Mouse (Mus musculus): ENCODE data around the gene Il4ra.
A peak's percentile ranks its signal among the peaks of the same experiment; 100 is the strongest.

Il4ra gene

DNA sequence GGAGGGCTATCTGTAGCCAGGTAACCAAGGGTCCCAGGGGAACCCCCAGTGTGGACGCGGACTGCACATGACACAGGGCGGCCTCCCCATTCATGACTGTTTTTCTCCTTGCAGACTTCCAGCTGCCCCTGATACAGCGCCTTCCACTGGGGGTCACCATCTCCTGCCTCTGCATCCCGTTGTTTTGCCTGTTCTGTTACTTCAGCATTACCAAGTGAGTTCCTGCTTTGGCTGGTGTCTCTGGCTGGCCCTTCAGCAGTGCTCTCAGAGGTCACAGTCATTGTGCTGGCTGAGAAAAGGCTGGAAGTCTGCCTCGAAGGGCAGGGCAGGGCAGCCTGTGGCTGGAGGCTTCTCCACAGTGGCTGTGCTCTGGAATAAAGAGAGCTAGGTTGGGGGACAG is 20.8 kb downstream of the Il4ra start:
- no peak for DNase-seq (ENCODE audit: low read depth, low spot score)

DNA sequence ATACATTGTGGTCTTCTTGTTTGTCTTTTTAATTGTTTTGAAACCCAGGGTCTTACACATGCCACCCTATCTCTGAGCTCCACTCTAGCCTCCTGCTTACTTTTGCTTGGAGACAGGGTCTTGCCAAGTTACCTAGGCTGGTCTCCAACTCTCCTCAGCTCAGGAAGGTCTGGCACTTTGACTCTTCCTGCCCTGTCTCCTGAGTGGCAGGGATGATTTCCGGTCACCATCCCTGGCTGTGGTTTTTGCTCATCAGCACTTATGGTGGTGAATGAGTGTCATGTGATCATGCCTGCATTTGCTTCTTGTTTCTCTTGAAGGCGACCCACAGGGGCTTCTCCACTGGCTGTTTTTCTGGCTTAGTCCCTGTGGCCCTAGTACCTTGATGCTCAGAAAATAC is 21.9 kb downstream of the Il4ra start:
- DNase-seq (ENCODE audit: low read depth, low spot score), result no peak

DNA sequence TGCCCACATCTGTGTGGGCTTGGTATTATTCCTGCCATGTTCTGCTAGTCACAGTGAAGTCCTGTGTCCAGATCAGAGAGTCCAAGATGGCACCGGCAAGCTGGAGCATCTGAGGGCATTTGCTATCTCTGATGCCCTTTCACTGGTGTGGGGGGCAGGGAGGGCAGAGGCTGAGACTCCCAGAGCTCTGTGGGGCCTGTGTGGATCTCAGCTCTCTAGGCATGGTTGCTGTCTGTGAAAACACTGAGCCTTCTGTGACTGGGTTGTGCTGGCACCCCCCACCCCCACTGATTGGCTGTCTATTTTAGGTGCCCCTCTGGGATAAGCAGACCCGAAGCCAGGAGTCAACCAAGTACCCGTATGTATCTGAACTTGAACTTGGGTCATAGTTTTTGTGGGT is 22.9 kb downstream of the Il4ra start:
- no peak for DNase-seq (ENCODE audit: low read depth, low spot score)

DNA sequence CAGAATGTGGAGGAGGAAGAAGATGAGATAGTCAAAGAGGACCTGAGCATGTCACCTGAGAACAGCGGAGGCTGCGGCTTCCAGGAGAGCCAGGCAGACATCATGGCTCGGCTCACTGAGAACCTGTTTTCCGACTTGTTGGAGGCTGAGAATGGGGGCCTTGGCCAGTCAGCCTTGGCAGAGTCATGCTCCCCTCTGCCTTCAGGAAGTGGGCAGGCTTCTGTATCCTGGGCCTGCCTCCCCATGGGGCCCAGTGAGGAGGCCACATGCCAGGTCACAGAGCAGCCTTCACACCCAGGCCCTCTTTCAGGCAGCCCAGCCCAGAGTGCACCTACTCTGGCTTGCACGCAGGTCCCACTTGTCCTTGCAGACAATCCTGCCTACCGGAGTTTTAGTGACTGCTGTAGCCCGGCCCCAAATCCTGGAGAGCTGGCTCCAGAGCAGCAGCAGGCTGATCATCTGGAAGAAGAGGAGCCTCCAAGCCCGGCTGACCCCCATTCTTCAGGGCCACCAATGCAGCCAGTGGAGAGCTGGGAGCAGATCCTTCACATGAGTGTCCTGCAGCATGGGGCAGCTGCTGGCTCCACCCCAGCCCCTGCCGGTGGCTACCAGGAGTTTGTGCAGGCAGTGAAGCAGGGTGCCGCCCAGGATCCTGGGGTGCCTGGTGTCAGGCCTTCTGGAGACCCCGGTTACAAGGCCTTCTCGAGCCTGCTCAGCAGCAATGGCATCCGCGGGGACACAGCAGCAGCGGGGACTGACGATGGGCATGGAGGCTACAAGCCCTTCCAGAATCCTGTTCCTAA is 24.0 kb downstream of the Il4ra start:
- no peak for DNase-seq (ENCODE audit: low read depth, low spot score)

DNA sequence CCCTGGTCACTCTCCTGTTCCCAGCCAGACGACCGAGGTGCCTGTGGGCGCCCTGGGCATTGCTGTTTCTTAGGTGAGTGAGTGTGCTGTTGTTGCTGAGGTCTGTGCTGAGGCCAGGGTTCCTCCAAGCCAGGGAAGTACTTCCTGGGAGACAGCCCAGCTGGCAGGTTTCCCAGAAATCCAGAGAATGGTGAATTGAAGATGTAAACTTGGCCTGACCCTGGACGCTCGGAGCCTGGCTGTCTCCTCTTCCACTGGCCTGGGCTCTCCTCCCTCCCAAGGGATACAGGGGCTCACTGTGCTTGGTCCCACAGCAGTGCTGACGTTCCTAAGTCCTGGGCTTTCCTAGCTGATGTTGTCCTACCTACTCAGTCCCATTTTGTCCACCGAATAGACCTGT is 25.1 kb downstream of the Il4ra start:
- DNase-seq (ENCODE audit: low read depth, low spot score), result no peak

DNA sequence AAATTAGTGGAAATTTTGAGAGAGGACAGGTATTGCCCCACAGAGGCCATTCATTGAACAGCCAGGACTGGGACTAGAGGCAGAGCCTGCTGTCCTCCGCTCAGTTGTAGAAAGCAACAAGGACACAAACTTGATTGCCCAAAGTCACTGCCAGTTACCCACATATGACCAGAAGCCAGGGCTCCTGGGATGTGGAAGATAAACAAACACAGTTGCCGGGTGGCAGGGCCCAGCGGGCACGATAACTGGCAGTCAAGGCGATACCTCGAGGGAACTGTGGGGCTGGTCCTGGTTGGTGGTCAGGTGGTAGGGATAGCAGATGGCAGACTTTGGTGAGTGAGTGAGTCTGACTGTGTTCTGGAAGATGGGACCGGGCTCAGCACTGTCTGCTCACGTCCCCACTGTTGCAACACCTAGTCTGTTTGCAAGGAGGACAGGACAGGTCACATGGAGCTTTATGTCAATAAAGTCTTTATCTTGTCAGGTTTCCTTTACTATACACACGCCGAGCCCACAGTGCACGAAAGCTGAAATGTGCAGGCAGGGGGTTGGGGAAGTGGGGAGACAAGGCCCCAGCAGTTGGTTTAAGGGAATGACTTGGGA is 25.7 kb downstream of the Il4ra start:
- no peak for DNase-seq (ENCODE audit: low read depth, low spot score)

DNA sequence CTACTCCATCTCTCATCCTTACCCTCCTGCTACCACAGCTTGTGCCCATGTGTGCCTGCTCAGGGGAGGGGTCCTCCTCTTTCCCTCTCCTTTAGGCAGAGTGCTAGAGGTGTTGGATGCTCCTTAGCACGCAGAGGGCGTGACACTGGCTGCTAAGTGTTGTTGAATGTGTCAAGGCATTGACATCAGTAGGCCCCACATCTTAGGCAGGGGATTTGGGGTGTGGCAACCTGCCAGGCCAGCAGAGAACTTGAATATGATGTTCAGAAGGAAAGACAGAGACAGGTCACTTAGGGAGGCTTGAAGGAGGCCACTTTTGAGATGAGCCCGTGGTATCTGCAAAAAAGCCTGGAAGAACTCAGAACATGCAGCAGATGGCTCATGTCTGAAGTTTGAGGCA is 26.2 kb downstream of the Il4ra start:
- DNase-seq (ENCODE audit: low read depth, low spot score), result no peak

DNA sequence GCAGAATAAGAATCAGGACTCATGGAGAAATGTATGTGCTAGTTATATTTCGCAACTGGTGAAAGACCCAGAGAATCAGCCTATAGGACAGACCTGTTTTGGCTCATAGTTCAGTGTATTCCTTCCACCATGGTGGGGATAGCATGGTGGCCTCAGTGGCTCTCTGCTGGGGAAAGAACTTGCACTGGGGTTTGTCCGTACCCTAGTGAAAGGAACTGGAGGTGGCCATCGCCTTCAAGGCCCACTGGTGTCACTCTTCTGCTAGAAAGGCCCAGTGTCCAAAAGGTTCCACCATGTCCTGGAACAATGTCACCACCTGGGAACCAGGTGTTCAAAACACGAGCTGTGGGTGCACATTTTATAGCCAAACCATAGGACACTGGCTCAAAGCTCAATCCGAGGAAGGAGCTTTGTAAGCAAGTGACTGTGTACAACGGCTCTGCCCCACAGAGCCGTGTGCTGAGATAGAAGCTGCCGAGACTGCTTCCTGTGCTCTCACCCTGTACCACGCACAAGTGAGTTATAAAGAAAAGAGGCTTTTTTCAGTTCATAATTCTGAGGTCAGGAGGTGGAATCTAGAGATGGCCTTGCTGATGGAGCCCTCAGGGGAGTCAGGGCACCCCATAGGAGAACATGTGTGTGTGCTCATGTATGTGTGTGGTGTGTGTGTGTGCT is 27.8 kb downstream of the Il4ra start:
- DNase-seq (ENCODE audit: low read depth, low spot score), result no peak

DNA sequence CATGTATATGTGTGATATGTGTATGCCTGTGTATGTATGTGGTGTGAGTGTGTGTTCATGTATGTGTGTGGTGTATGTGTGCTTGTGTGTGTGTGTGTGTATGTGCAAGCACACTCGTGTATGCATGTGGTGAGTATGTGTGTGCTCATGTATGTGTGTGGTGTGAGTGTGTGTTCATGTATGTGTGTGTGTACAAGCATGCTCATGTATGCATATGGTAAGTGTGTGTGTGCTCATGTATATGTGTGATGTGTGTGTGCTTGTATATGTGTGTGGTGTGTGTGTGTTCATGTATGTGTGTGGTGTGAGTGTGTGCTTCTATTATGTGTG is 28.3 kb downstream of the Il4ra start:
- DNase-seq (ENCODE audit: low read depth, low spot score), result no peak

DNA sequence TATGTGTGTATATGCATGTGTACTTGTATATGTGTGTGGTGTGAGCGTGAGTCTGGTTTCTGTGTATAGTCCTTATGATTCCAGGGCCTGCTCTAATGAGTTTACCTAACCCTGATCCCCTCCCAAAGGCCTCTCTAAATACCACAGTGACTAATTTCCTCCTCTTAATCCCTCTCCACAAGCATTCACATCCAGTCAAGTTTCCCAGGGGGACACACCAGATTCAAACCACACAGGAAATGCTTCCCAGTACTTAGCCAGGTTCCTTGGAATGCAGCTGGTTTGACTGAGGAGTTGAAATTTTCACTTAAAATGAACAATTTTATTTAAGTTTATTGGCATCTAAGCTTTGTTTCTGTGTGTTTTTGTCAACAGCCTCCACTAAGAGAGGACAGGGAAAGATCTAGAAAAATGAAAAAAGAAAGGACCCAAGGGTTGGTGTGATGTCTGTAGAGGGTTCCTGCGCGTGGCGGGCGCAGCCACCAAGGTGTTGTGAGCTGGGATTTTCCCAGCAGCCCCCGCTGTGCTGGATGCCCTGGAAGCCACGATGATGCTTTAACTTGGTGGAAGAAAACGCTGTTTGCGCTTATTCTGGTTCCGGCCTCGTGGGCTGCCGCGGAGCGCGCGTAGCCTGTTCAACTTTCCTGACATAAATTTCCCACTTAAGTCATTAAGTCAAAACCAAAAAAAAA is 28.9 kb downstream of the Il4ra start:
- no peak for DNase-seq (ENCODE audit: low read depth, low spot score)

DNA sequence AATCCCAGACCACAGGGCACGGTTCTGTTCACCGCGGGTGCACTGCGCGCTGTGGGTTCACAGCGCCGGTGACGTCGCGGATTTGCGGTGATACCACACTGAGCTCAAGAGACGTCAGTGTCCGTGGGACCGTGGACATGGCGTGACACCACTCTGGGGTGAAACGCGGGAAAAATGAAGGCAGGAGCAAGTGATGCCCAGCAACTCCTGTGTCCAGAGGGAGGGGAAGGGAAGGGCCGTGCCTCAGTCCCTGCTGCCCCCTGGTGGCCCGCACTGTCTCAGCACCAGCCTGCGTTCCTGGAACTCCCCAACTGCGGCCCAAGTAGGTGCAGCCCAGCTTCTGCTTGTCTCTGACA is 29.4 kb downstream of the Il4ra start:
- peak; percentile 85 for DNase-seq (ENCODE audit: low read depth, low spot score)

DNA sequence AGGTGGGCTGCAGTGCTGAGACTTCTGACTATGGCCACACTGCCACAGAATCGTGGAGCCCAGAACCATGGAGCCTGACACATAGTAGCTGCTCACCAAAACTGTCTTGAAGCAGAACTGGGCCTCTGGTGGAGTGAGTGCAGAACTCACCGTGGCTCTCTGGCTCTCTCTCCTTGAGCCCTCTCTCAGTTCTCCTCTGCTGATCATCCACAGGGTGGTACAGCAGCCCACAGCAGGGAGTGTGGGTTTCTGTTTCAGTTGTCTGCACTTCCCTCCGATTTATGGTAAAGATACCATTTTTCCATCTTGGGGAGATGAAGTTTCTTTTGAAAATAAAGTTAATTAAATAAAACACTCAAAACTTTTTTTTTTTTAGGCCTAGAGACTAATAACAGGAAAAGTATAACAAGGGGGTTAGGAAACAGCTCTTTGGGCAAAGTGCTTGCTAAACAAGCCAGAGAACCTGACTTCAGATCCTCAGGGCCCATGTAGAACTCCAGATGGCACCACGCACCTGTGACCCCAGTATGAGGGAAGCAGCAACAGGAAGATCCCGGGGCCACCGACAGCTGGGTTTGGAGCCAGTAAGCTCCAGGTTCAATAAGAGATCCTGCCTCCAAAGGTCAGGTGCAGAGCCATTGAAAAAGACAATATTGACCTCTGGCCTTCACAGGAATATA is 31.5 kb downstream of the Il4ra start:
- DNase-seq (ENCODE audit: low read depth, low spot score), result no peak

DNA sequence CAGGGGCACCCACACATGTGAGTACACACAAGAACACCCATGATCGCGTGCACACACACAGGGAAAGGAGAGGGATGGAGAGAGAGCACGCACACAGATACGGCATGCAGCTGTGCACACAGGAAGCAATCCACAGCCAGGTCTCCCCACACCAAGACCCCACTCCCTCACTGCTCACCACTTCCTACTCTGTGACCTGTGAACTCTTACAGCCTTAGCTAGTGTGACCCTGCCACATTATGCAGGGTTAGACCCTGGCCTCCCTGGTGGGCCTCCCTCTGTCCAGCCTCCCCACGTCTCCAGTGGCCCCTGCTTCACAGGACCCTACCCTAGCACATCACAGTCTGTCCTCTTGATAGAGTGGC is 32.1 kb downstream of the Il4ra start:
- no peak for DNase-seq (ENCODE audit: low read depth, low spot score)

DNA sequence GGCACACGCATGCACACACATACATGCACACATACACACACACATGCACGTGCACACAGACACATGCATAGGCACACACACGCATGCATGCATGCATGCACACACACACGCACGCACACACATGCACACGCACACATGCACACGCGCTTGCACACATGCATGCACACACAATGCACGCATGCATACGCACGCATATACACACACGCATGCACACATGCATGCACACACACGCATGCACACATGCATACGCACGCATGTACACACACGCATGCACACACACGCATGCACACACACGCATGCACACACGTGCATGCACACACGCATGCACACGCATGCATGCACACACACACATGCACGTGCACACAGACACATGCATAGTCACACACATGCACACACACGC is 34.4 kb downstream of the Il4ra start:
- no peak for DNase-seq (ENCODE audit: low read depth, low spot score)

DNA sequence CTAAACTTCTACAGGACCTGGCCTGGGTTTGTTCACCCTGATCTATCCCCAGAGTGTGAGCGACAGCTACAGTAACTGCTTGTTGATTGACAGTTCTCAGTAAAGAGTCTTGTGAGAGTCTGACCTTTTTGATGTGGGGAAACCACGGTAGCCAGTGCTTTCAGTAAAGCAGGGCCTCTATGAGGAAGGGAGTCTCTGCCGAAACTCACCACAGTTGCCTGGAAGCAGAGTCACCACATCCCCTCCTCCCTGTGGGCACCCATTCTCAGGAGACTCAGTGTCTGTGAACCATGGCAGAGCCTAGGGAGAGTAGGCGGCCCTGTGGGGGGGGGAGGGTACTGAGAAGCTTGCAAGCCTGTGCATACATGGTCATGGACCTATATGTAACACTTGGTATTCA is 36.8 kb downstream of the Il4ra start:
- DNase-seq (ENCODE audit: low read depth, low spot score), result no peak

DNA sequence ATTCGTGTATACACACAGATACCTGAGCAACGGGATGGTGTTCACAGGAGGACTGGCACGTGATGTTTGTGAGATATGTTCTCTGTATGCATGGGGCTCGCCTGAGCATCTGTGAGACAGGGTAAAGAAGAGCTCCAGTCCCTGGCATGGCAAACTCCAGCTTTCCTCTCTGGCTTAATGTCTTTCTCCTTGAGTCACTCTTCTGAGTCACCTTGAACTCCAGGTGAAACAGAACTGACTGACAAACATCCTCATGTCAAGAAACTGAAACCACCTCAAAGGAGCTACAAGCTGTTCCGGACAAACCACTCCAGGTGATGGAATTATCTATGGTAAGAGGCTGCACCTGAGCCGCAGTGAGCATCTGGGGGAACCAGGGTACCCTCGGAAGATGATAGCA is 38.0 kb downstream of the Il4ra start:
- DNase-seq (ENCODE audit: low read depth, low spot score), result no peak

DNA sequence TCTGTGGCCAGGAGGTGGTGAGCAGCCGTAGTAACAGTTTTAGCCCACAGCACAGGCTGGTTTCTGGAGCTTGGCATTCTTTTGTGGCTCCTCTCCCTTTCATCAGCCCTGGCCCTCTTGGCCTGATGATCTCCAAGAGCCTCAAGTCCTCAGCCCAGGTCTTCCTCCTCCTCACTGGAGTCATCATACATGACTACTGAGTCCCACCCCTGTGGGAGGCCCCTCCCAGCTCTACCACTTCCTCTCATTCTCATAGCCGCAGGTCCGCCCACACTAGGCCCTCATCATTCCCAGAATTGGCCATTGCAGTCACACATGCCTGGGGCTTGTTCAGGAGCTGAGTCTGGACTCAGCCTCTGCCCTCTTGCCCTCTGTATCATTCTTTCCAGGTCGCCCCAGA is 41.9 kb downstream of the Il4ra start:
- DNase-seq (ENCODE audit: low read depth, low spot score), result no peak

DNA sequence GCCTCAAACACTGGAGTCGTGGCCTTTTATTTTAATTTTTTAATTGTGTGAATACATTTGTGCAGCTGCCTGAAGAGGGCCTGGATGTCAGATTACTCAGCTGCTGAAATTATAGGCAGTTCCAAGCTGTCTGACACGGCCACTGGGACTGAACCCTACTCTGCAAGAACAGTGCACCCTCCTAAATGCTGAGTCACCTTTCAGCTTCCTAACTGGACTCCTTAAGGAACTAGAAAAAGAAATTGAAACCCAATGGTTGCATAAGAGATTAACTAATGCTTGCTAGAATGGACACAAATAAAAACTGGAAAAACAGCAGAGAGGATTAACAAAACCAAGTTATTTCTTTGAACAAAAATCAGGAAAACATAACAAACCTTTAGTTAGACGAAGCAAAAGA is 44.5 kb downstream of the Il4ra start:
- no peak for DNase-seq (ENCODE audit: low read depth, low spot score)

DNA sequence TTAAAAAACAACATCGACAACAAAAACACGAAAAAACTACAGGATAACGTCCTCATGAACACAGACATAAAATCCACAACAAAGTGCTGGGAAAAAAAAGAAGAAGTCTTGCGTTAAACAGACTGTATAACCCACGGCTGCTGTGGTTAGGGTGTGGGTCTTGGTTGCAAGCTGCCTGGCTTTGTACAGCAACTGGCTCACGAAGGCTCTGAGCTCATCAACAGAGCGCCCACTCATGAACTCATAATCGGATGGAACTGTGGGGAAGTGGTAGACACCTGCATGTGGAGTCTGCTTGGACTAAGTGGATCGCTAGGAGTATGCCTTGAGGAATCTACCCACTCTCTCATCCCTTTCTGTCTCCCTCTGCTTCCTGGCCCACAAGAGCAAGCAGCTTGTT is 45.2 kb downstream of the Il4ra start:
- DNase-seq (ENCODE audit: low read depth, low spot score), result no peak

DNA sequence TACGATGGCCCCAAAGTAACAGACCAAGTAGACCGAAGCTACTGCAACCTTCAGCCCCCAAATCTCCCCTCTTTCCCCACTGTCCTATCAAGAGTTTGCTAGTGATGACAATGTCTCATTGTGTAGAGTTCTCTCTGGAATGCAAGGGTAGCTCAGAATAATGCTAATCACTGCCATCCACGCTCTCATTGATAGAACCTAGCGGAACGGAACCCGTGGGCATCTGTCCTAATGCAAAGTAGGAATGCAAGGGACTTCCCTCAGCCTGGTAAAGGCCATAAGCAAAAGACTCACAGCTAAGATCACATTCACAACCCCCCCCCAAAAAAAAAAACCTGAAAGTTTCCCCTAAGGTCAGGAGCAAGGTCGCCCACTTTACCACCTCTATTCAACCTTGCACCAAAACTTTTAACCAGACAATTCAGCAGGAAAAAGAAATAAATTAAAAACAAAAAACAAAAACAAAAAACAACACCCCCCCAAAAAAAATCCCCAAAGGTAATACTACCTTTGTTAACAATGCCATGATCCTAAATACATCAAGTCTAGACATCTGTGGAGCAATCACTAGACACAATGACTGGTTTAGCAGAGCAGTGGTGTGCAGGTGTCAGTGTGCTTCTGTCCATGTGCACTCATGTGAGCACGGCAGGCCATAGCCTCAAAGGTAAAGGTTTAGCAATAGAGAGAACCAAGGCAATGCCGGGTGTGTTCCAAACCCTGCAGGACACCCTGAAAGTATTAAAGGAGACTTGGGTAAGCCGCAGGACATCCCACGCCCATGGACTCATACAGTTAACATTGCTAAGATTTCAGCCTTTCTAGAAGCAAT is 45.8 kb downstream of the Il4ra start:
- no peak for DNase-seq (ENCODE audit: low read depth, low spot score)

DNA sequence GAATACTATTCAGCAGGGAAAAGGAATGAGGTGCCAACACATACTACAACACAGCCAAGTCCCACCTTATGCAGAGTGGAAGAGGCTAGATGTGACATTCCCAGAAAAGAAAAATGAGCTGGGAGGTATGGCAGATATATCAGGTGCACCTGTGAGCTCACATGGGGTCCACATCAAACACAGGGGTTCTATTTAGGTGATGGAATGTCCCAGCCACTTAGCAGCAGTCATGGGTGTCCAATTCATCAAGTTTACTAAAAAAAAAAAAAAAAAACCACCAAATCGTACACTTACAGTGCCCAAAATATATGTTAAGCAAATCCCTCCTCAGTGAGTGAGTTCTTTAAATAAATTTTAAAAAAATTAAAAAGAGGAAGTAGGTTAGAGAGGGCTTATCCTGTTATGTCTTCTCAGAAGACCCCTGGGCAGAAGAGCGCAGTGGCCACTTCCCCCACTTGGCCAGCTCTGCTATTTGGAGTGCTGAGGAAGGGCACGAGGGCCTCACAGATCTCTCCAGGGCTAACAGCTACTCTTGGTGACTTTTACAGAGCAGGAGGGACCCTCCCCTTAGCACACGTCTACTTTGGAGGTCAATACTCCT is 47.6 kb downstream of the Il4ra start:
- no peak for DNase-seq (ENCODE audit: low read depth, low spot score)
